Mouse (Mus musculus) kidney, embryonic 14.5 days (tissue): ENCODE results near the gene Myrf. TPM values are rescaled to one million over a fixed set of nuclear protein-coding genes. Genes with fewer than 3 reads are reported as not detected.

Experiments used
- ATAC-seq: fragments of 200-750 bp; cut with Nextera tagmentation; 2 replicates; pipeline ENCODE4 v1.8.0; 2017; ENCODE audit warnings: moderate number of reproducible peaks, mild to moderate bottlenecking, moderate TSS enrichment, moderate library complexity; ENCODE audit not compliant: low FRiP score, low TSS enrichment
- H3K27ac ChIP-seq: fragments of 300-500 bp; sonication (generic); 2 replicates; pipeline ENCODE4 v1.5.1; 2014; ENCODE audit warnings: low read depth, mild to moderate bottlenecking, low read length, moderate library complexity, mixed read lengths
- H3K27me3 ChIP-seq: fragments of 300-500 bp; sonication (generic); 2 replicates; pipeline ENCODE4 v1.6.1; 2014; ENCODE audit warnings: mild to moderate bottlenecking, low read length; ENCODE audit not compliant: control insufficient read depth, insufficient read depth
- H3K36me3 ChIP-seq: fragments of 300-500 bp; sonication (generic); 2 replicates; pipeline ENCODE4 v1.6.1; 2014; ENCODE audit warnings: low read length, mixed read lengths; ENCODE audit not compliant: control insufficient read depth, insufficient read depth
- H3K4me1 ChIP-seq: fragments of 300-500 bp; sonication (generic); 2 replicates; pipeline ENCODE4 v1.6.1; 2014; ENCODE audit warnings: low read length, mixed read lengths; ENCODE audit not compliant: control insufficient read depth, insufficient read depth
- H3K4me2 ChIP-seq: fragments of 300-500 bp; sonication (generic); replicated peaks from 2 replicates; pipeline ENCODE4 v1.6.1; 2014; ENCODE audit warnings: low read depth, mild to moderate bottlenecking, low read length
- H3K4me3 ChIP-seq: fragments of 300-500 bp; sonication (generic); 2 replicates; pipeline ENCODE4 v1.5.1; 2014; ENCODE audit warnings: mild to moderate bottlenecking, low read length
- H3K9ac ChIP-seq: fragments of 300-500 bp; sonication (generic); 2 replicates; pipeline ENCODE4 v1.6.1; 2014; ENCODE audit warnings: low read depth, mild to moderate bottlenecking, low read length, moderate library complexity
- H3K9me3 ChIP-seq: fragments of 300-500 bp; sonication (generic); 2 replicates; pipeline ENCODE4 v1.6.1; 2016; ENCODE audit warnings: low read length; ENCODE audit not compliant: control insufficient read depth
- WGBS: fragments of 180-500 bp; shearing (Covaris S2); extraction: QIAGEN DNeasy Blood & Tissue Kit; methylation state at CpG from one replicate; pipeline ENCODE4 v1.1.7; 2014; 5-methylcytosine and 5-hydroxymethylcytosine counted together
- polyA plus RNA-seq: library from polyadenylated mRNA; unstranded; fragments of >200 nt; fragmentation: Nextera tagmentation; extraction: Ambion mirVana; gene quantifications from 2 replicates; pipeline ENCODE4 v1.2.1, GENCODE M21; 2014

Myrf gene
- polyA plus RNA-seq, 1 experiment from 2014 or later: 6.4 TPM

DNA sequence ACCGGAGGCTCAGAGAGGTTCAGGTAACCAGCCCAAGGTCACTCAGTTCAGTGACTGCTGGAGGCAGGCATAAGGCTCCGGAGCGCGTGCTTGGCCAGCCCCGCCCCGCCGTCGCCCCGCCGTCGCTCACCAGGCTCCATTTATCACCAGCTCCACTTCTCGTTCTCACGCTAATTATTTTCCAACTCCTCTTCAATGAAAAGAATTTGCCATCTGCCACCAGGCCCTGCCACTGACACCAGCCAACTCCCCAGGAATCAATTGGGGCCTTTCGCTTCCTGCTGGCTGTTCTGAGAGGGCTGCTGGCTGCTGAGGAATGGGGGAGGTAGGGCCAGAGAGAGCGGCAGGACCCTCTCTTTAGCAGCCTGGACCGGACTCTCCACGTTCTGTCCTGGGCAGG is 36.8 kb upstream of the Myrf start:
- 6% methylated on average over 17 of the region's 17 CpGs for WGBS
- H3K4me3 ChIP-seq: no peak overlapping the region

DNA sequence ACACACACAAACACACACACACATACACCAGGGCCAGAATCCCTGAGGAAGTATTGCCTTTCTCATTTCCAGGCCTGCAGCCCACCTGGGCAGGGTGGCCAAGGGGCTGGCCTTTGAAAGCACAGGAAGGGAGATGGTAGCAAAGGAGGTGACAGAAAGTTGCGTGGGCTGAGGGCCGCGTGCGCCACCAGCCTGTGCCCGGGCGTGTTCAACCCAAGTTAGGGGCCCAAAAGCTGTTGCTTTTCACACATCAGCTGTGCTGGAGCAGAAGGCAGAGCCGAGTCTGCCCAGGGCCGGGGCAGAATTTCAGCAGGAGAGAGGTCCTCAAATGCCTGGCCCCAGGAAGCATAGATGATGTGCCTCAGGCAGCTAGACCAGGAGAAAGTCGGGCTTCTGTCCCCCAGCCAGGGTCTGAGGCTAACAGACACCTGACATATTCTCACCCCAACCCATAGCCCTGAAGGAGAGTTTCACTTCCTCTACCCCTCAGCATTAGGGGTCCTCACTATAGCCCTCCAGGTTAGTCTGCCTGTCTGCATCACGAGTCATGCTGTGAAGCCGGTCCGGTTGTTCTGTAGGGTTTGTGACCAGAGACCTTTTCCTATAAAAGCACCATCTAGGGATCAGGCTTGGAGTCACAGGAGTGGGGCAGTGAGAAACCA is 36.1 kb upstream of the Myrf start:
- H3K4me1 ChIP-seq: peaks cover 52% of the 10 kb centered on the region
- no peaks in the 10 kb centered on the region for H3K27me3 ChIP-seq
- peak overlapping the region; percentile 47; the same call in 1 of the 2 replicates for H3K27ac ChIP-seq
- no peak for ATAC-seq
- H3K4me3 ChIP-seq: no peak overlapping the region
- no peak overlapping the region for H3K9ac ChIP-seq
- H3K36me3 ChIP-seq: no peaks in the 10 kb centered on the region
- WGBS: 52% methylated on average over 12 of the region's 12 CpGs
- H3K9me3 ChIP-seq: no peaks in the 10 kb centered on the region
- H3K4me2 ChIP-seq: no peak overlapping the region

More for the DNA sequence above, 36.8 kb upstream of the Myrf start:
- peak; percentile 24 for ATAC-seq
- peak overlapping the region; percentile 42; the same call in 1 of the 2 replicates for H3K9ac ChIP-seq
- no peaks in the 10 kb centered on the region for H3K9me3 ChIP-seq
- H3K4me2 ChIP-seq: no peak overlapping the region; the same call in 1 of the 2 replicates
- no peaks in the 10 kb centered on the region for H3K27me3 ChIP-seq
- peaks cover 50% of the 10 kb centered on the region for H3K4me1 ChIP-seq
- H3K27ac ChIP-seq: peak overlapping the region; percentile 47; the same call in 1 of the 2 replicates
- no peaks in the 10 kb centered on the region for H3K36me3 ChIP-seq

DNA sequence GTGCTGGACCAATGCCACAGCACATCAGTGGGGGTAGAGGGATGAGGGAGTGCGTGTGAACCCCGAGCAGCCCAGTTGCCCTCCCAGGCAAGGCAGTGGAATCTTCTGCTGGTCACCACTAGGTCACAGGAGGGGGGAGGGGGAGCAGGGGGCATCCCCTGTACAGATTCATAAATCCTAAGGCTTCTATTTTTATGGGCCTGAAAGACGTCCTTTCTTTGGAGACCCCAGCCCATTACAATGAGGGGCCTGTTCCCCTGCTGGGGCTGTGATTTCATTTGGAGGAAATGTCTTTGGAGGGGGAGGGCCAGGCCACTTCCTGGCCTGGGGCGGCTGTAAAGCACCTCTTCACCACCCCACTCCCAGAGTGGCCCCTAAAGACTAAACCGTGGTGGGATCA is 33.5 kb upstream of the Myrf start:
- H3K9ac ChIP-seq: no peak overlapping the region; the same call in 1 of the 2 replicates
- H3K9me3 ChIP-seq: no peaks in the 10 kb centered on the region
- peaks cover 51% of the 10 kb centered on the region for H3K4me1 ChIP-seq
- no peaks in the 10 kb centered on the region for H3K27me3 ChIP-seq
- no peak overlapping the region for H3K27ac ChIP-seq
- no peak overlapping the region for H3K4me2 ChIP-seq
- no peak overlapping the region for H3K4me3 ChIP-seq
- no peak for ATAC-seq
- no peaks in the 10 kb centered on the region for H3K36me3 ChIP-seq
- 14% methylated on average over 5 of the region's 5 CpGs for WGBS

DNA sequence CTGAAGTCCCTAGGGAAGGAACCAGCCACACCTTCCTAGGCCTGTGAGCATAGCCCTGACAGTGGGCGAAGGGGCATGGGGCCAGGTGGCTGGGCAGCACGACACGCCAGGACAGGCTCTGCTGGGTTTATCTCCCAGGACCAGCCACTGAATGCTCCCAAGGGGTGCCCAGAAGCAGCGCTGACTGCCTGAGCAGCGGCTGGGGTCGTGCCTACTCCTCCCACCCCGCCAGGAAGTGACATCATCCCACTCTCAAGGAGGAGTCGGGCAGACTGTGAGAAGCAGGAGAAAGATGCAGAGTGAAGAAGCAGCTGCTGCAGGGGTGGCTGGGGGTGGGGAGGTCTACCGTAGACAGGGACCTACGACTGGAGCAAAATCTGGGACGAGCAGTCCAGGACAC is 32.2 kb upstream of the Myrf start:
- Histone ChIP-seq H3K9me3 (no peaks in the 10 kb centered on the region), H3K27me3 (no peaks in the 10 kb centered on the region), H3K36me3 (no peaks in the 10 kb centered on the region), H3K4me2 (peak overlapping the region; percentile 32), H3K4me3 (no peak overlapping the region), H3K4me1 (peaks cover 38% of the 10 kb centered on the region), H3K27ac (no peak overlapping the region), H3K9ac (0 out of 2 replicates have a peak overlapping the region, but pooled peaks have one; percentile 28)
- ATAC-seq: peak; percentile 41
- WGBS: 20% methylated on average over 11 of the region's 11 CpGs

DNA sequence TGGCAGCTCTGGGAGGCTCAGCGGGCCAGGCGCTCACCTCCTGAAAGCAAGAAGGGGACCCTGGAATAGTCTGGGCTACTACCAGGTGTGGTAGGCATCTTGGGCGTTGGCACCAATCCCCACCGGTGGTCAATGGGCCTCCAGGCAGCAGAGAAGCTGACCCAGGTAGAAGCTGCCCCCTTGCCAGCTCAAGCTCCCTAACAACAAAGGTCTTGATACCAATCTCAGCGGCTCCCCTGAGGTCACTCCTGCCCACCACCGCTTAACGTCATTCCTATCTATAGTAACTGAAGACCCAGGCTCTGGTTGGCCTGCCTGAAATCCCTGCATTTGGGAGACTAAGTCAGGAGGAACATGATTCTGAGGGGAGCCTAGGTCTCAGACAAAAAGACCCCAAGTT is 31.0 kb upstream of the Myrf start:
- H3K36me3 ChIP-seq: no peaks in the 10 kb centered on the region
- no peak overlapping the region for H3K27ac ChIP-seq
- H3K9me3 ChIP-seq: no peaks in the 10 kb centered on the region
- no peak overlapping the region for H3K9ac ChIP-seq
- H3K4me3 ChIP-seq: no peak overlapping the region
- no peaks in the 10 kb centered on the region for H3K27me3 ChIP-seq
- ATAC-seq: no peak
- 90% methylated on average over 7 of the region's 7 CpGs for WGBS
- peaks cover 37% of the 10 kb centered on the region for H3K4me1 ChIP-seq
- no peak overlapping the region for H3K4me2 ChIP-seq

DNA sequence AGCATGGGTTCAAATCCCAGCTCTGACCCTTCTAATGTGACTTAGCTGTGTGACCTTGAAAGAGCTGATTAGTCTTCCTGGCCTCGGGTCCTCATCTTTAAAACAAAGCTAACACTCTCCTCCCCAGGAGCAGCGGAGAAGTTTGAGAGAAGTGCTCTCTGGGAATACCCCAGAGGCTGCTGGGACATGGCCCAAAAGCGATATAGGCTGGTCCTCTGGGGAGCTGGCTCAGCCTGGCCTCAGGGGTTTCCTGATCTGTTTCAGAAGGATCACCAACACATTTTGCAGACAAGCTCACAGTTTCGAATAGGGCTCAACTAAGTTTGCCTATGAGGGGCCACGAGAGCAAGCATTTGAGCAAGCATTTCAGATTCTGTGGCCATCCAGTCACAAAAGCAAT is 29.8 kb upstream of the Myrf start:
- H3K27me3 ChIP-seq: no peaks in the 10 kb centered on the region
- WGBS: 86% methylated on average over 5 of the region's 5 CpGs
- H3K36me3 ChIP-seq: no peaks in the 10 kb centered on the region
- ATAC-seq: no peak
- no peak overlapping the region for H3K4me2 ChIP-seq
- no peak overlapping the region for H3K4me3 ChIP-seq
- no peak overlapping the region for H3K9ac ChIP-seq
- H3K27ac ChIP-seq: no peak overlapping the region
- H3K4me1 ChIP-seq: peaks cover 34% of the 10 kb centered on the region
- H3K9me3 ChIP-seq: no peaks in the 10 kb centered on the region

DNA sequence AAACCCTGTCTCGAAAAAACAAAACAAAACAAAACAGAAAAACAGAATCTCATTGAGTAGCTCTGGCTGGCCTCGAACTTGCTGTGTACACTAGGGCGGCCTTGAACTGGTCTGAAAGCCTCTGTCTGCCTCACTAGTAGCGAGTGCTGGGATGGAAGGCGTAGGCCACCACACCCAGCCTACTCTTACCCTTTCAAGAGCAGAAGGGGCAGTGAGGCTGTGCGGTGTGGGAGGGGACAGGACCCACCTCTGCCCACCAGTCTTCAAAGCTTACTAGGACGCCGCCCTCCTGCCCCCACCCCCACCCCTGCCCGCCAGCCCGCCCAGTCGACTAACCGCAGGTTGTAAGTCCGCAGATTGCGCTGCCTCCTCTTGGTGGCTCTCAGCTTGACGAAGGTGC is 28.3 kb upstream of the Myrf start:
- no peak overlapping the region for H3K27ac ChIP-seq
- WGBS: 78% methylated on average over 15 of the region's 15 CpGs
- no peaks in the 10 kb centered on the region for H3K36me3 ChIP-seq
- H3K9me3 ChIP-seq: no peaks in the 10 kb centered on the region
- H3K9ac ChIP-seq: no peak overlapping the region
- H3K4me3 ChIP-seq: no peak overlapping the region
- no peak for ATAC-seq
- H3K4me1 ChIP-seq: peaks cover 28% of the 10 kb centered on the region
- no peak overlapping the region for H3K4me2 ChIP-seq
- no peaks in the 10 kb centered on the region for H3K27me3 ChIP-seq

DNA sequence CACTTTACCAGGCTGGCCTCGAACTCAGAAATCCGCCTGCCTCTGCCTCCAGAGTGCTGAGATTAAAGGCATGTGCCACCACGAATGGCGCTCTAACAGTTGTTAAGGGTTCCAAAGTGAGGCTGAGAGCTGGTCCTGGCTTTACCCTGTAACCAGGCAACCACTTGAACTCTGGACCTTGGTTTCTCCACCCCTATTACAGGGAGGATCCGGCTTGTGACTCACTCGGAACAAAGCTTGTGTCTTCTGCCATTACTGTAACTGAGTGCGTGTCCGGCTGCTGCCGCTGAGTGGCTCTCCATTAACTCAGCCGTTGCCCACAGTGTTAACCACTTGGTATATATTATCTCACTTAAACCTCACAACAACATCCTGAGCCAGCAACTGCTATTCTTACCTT is 27.4 kb upstream of the Myrf start:
- Histone ChIP-seq H3K4me1 (peaks cover 19% of the 10 kb centered on the region), H3K4me2 (no peak overlapping the region), H3K27me3 (no peaks in the 10 kb centered on the region), H3K9ac (no peak overlapping the region), H3K4me3 (no peak overlapping the region), H3K9me3 (no peaks in the 10 kb centered on the region), H3K36me3 (no peaks in the 10 kb centered on the region), H3K27ac (no peak overlapping the region)
- WGBS: 85% methylated on average over 10 of the region's 10 CpGs
- ATAC-seq: no peak

DNA sequence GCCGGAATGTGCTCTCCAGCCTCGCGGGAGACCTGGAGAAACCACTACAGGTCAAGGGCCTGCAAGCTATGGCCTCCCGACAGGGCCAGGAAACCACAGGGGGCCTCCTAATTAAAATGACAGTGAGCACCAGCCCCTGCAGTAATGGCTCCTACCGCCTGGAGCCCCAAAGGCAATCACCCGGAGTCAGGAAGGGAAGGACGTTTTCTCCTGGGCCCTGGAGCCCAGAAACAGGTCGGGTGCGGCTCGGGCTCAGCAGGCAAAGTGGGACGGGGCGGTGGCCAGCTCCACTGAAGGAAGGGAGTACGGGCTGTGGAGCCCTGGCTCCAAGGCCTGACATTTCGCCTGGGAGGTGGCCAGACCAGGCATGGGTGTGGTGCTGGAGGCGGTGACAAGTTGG is 26.5 kb upstream of the Myrf start:
- peak overlapping the region; percentile 7; the same call in 1 of the 2 replicates for H3K9ac ChIP-seq
- peak; percentile 36; the same call in 1 of the 2 replicates for ATAC-seq
- 14% methylated on average over 15 of the region's 15 CpGs for WGBS
- peak overlapping the region; percentile 78 for H3K27ac ChIP-seq
- H3K9me3 ChIP-seq: no peaks in the 10 kb centered on the region
- no peaks in the 10 kb centered on the region; the same call in 1 of the 2 replicates for H3K36me3 ChIP-seq
- peaks cover 11% of the 10 kb centered on the region for H3K4me1 ChIP-seq
- peak overlapping the region; percentile 10; the same call in 1 of the 2 replicates for H3K4me2 ChIP-seq
- H3K4me3 ChIP-seq: no peak overlapping the region
- no peaks in the 10 kb centered on the region for H3K27me3 ChIP-seq
